Mouse (Mus musculus) bone marrow, adult 2 months (tissue): ENCODE measurements around the gene Exoc3l2. TPM values are rescaled to one million over a fixed set of nuclear protein-coding genes. Genes with fewer than 3 reads are reported as not detected.

ENCODE experiments used
- H3K27ac ChIP-seq: fragments of 200-500 bp; 2 replicates; pipeline ENCODE4 v1.5.1; 2012; ENCODE audit warnings: low read depth, mild to moderate bottlenecking, control low read depth, inconsistent platforms, low read length; ENCODE audit not compliant: control insufficient read depth, poor library complexity, insufficient read depth
- H3K4me1 ChIP-seq: fragments of 200-500 bp; 2 replicates; pipeline ENCODE4 v1.6.1; 2011; ENCODE audit warnings: low read length; ENCODE audit not compliant: control insufficient read depth, insufficient read depth
- H3K4me3 ChIP-seq: fragments of 200-500 bp; replicated peaks from 2 replicates; pipeline ENCODE3; 2011; ENCODE audit warnings: mild to moderate bottlenecking, low read depth, low read length, control low read depth; ENCODE audit not compliant: control insufficient read depth
- CTCF ChIP-seq: fragments of 200-500 bp; IDR thresholded peaks from 2 replicates; pipeline ENCODE4 v1.5.1; 2011; ENCODE audit warnings: low read length, control low read depth; ENCODE audit not compliant: control insufficient read depth, insufficient read depth
- POLR2A ChIP-seq: fragments of 200-500 bp; IDR thresholded peaks from 2 replicates; pipeline ENCODE4 v1.6.1; 2011; ENCODE audit warnings: low read depth, mild to moderate bottlenecking, control low read depth, low read length, borderline replicate concordance; ENCODE audit not compliant: control insufficient read depth
- WGBS: fragments of 180-500 bp; shearing (Covaris S2); methylation state at CpG from one replicate; pipeline ENCODE4 v1.1.7; 2018; 5-methylcytosine and 5-hydroxymethylcytosine counted together
- polyA plus RNA-seq: library from polyadenylated mRNA; stranded (reverse); fragments of >200 nt; gene quantifications from 2 replicates; pipeline ENCODE4 v1.2.4, GENCODE M21; 2011; ENCODE audit warnings: low replicate concordance; ENCODE audit not compliant: missing spikeins, insufficient read depth, insufficient read length

The Exoc3l2 gene
- polyA plus RNA-seq, 1 experiment = 10.3 TPM

DNA sequence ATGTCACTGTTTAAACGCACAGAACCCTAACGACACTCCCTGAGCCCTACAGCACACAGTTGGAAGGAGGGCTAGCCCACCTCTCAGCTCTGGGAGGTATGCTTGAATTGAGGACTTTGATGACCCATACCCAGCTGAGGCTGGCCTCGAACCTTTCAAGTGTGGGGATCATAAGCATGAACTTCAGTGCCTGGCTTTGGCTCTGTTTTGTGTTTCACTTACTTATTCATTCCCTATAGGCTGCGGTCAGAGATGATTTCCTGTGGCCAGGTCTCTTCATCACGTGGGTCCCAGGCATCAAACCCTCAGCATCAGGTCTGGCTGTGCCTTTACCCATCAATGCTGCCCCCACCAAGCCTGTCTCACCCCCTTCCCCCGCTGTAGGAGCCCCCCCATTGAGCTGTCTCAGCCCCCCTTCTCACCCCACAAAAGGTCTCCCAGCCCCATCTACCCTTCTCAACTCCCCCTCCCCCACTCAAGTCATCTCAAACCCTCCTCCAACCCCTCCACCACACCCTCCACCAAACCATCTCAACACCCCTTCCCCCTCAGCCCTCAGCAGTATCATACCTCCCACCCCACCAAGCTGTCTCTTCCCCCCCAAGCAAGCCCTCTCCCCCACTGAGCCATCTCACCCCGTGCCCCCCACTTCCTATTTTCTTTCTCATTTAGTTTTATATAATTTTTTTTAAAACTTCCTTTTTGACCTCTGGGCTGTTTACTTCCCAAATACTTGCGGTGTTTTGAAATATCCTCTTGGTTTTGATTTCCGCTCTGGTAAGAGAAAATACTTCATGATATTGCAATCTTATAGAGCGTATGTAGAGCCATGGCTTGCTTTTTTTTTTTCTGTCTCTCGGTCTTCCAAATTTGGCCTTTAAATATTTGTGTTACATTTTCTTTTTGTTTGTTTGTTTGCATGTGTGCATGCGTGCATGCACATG, 37.6 kb downstream of the Exoc3l2 start:
- H3K4me3 ChIP-seq = no peak overlapping the region
- peaks cover 2% of the 10 kb centered on the region; the same call in 1 of the 2 replicates for H3K4me1 ChIP-seq
- WGBS = 10% methylated on average over 12 of the region's 12 CpGs
- H3K27ac ChIP-seq = peak overlapping the region; percentile 61; the same call in 1 of the 2 replicates
- TF ChIP-seq POLR2A = no peak

DNA sequence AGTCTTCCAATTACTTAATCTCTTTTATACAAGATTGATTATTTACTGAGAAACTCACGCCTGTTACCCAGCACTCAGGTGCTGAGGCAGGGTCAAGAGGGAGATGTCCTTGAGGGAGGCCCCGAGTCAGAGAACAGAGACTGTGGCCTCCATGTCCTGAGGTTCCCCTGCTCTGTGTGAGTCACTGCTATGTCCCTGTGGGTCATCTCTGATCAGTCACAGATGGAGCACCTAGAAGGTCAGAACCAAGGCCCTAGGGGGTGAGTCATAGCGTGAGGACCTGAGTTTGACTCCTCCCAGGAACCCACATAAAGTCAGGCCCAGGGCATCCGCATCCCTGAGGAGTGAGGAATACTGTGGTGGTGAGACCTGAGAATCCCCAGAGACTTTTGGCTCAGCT, 38.5 kb downstream of the Exoc3l2 start:
- 63% methylated on average over 4 of the region's 4 CpGs for WGBS
- no peak for TF ChIP-seq CTCF
- TF ChIP-seq POLR2A = no peak
- H3K4me1 ChIP-seq = peaks cover 2% of the 10 kb centered on the region; the same call in 1 of the 2 replicates
- no peak overlapping the region for H3K4me3 ChIP-seq
- H3K27ac ChIP-seq = peak overlapping the region; percentile 56

DNA sequence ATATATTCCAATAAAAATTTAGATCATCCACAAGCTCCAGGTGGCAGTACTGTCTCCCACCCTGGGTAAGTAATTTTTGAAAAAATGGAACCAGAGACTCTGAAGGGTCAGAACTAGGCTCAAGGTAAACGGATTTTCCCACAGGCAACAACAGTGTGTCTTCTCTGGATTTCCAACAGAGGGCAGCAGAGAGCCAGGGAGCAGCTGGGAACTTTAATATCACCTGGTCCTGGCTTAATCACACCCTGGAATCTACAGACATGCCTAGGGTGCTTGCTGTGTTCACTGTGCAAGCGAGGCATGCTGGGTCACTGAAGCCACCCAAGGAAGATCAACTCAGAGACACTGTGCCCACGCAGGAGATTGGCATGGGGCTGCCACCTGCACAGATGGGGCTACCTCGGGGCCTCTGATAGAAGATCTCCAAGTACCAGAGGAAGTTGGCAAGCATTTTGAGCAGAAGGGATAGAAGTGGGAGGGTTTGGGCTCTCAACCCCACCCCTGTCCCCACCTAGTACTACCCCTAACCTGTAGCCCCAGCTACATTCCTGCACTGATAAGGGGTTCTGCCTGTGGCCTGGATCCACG, 40.4 kb downstream of the Exoc3l2 start:
- Histone ChIP-seq H3K4me3 (no peak overlapping the region), H3K27ac (no peak overlapping the region; the same call in 1 of the 2 replicates), H3K4me1 (peaks cover 5% of the 10 kb centered on the region; the same call in 1 of the 2 replicates)
- TF ChIP-seq POLR2A (no peak), CTCF (peak; percentile 80)
- WGBS = 28% methylated on average over 5 of the region's 5 CpGs

DNA sequence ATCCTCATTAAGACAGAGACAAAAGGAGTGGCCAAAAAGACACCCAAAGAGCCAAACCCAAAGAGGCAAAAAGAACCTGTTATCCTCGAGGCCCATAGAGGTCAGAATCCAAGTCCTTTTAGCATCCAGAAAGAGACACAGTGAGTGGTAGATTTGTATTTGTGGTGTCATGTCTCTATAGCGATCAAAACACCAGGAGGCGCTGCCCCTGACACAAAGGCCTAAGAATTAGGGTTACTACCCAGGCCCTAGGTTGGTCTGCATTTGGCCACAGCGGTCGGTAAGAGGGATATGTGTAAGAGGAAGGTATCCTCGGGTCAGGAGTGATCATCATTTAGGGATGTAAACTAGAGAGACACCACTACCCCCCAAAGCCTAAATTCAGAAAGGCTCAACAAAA, 43.2 kb downstream of the Exoc3l2 start:
- no peak for TF ChIP-seq POLR2A
- peak; percentile 22; the same call in 1 of the 2 replicates for TF ChIP-seq CTCF
- peaks cover 4% of the 10 kb centered on the region; the same call in 1 of the 2 replicates for H3K4me1 ChIP-seq
- WGBS = 32% methylated on average over 6 of the region's 6 CpGs
- H3K27ac ChIP-seq = no peak overlapping the region
- no peak overlapping the region for H3K4me3 ChIP-seq

DNA sequence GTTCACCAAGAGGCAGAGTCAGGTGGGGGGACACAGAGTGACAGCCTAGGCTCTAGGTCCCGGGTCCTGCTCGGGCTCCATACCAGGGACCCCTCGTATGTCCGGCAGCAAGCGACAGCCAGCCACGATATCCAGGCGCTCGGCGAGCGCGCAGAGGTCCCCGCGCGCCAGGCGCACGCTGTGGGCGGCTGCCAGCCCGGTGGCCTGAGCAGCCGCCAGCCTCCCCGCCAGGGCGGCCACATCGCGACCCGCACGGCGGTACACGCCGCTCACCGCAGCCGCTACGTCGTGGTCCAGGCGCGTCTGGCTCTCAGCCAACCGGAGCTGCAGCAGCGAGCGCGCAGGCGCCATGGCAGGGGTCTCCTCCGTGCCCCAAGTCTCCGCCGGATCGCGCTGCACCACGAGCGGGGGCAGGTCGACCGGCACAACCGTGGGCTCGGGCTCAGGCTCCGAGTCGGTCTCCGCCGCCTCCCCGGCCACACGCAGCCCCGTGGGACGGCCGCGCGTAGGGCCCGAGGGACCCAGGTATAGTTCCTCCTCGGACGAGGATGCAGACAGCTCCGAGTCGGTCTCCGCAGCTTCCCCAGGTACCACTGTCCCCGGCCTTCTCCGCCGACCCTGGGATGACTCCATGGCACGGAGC, 44.0 kb downstream of the Exoc3l2 start:
- peak overlapping the region; percentile 95 for H3K4me3 ChIP-seq
- H3K27ac ChIP-seq = peak overlapping the region; percentile 4; the same call in 1 of the 2 replicates
- no peak for TF ChIP-seq CTCF
- TF ChIP-seq POLR2A = no peak
- H3K4me1 ChIP-seq = peaks cover 4% of the 10 kb centered on the region; the same call in 1 of the 2 replicates
- 4% methylated on average over 69 of the region's 71 CpGs for WGBS

DNA sequence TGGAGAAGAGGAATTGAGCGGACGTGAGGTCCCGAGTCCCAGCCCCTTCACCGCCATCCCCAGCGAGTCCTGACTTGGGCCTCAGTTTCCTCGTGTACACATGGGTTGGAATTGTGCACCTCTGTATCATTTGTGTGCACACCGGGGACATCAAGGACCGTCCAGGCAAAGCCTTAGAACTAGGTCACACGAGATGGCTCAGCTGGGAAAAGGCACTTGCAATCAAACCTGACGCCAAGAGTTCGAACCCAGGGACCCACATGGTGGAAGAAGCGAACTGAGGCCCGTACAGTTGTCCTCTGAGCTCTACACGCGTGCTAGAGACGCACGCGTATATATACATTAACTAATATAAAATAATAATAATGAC, 44.5 kb downstream of the Exoc3l2 start:
- Histone ChIP-seq H3K27ac (no peak overlapping the region; the same call in 1 of the 2 replicates), H3K4me3 (peak overlapping the region; percentile 95), H3K4me1 (peaks cover 4% of the 10 kb centered on the region; the same call in 1 of the 2 replicates)
- 6% methylated on average over 18 of the region's 18 CpGs for WGBS
- TF ChIP-seq POLR2A (no peak), CTCF (no peak)

DNA sequence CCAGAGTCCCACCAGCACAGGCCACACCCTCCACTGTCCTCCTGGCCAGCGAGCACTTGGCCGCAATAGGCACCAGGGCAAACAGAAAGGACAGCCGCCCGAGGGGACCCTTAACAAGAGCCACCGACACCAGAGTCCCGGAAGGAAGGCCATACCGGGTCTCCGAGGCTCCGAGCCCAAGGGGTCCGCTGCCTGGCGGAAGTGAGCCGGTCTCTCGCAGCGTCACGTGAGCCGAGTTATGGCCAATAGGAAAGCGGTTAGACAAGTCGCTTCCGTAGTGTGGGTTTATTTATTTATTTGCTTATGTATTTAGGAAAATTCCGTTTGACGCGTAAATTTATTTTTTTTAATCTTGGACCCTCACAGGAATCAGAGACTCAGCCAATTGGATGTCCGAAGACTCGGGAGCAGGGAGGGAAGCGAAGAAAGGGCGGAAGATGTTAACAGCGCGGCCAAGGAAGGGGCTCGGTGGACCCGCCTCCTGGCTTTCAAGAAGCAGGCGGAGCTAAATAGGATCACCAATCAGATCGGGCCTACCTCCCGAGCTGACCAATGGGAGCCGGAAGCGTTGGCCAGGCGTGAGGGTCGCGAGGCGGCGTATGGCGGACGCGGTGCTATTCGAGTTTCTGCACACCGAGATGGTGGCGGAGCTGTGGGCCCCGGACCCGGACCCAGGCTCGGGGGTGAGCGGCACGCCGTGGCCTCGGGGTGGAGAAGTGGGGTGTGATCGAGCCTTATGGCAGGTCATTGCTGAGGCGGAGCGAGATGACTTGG, 45.2 kb downstream of the Exoc3l2 start, which contains the start of the genes Bloc1s3 and Trappc6a:
TSS of gene Bloc1s3 (minus strand) at position 218 of the 774 bp plus-strand sequence.
TSS of gene Trappc6a (plus strand) at position 246 of the 774 bp plus-strand sequence.
- WGBS = under 1% methylated on average over 56 of the region's 56 CpGs
- TF ChIP-seq CTCF (no peak), POLR2A (peak; percentile 87)
- H3K27ac ChIP-seq = peak within 1 kb of the TSS; percentile 77

More for the DNA sequence above, 45.2 kb downstream of the Exoc3l2 start, which contains the start of the genes Bloc1s3 and Trappc6a:
- Histone ChIP-seq H3K4me3 (peak within 1 kb of the TSS; percentile 95), H3K4me1 (peaks cover 4% of the 10 kb centered on the region; the same call in 1 of the 2 replicates)
